Comparison of ENCODE assay signal across 8 mouse cellular contexts in the genomic region with DNA sequence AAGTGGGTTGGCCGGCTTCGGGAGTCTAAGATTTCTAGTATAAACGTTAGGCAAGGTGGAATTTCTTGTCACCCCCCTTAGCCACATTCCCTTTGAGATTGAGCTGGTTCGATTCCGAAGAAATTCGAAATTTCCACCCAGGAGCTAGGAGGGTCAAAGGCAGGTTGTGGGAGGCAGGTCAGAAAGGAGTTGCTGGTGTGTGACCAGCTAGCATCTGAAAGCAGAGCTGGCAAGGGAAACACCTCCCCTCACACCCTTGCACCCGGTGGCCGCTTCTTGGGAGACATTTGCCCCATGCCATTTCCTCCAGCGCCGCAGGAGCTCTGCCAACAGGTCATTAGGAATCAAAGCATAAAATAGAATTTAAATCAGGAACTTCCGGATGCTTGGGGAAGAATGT. TPM values are rescaled to one million over a fixed set of nuclear protein-coding genes. Genes with fewer than 3 reads are reported as not detected.
DNase-seq lines count a peak whose midpoint lies in the region; ATAC-seq lines count a peak whose summit lies in the region.

No protein-coding gene starts in this region.

- no peak for ATAC-seq in neural tube, embryonic 14.5 days (ENCODE audit: low read depth)

- peak; percentile 41 for DNase-seq in embryo, embryonic 11 days
- no peak for DNase-seq in embryo, embryonic 10.5 days (ENCODE audit: low spot score)
- peak; percentile 15 for DNase-seq in urinary bladder, postnatal 14 days (ENCODE audit: low spot score)
- no peak for DNase-seq in urinary bladder, postnatal 4 days (ENCODE audit: low spot score in 2 of 2)
- DNase-seq in kidney, postnatal 4 days = peak; percentile 59 to 70
- DNase-seq in adipocyte (ENCODE audit: low spot score) = no peak
- DNase-seq in urinary bladder, postnatal 36 days (ENCODE audit: low spot score in 2 of 2) = no peak

- H3K9ac ChIP-seq in neural tube, embryonic 14.5 days (replicated peaks; ENCODE audit: low read depth, low read length) = peak overlapping the region; percentile 83; the same call in 1 of the 2 replicates

- peaks cover 3% of the 10 kb centered on the region; the same call in 1 of the 2 replicates for H3K4me1 ChIP-seq in neural tube, embryonic 14.5 days (ENCODE audit: control insufficient read depth, insufficient read depth, low read length)

- H3K9me3 ChIP-seq in neural tube, embryonic 14.5 days (ENCODE audit: control insufficient read depth, low read length) = no peaks in the 10 kb centered on the region

- WGBS in neural tube, embryonic 14.5 days = 2% methylated on average over 11 of the region's 11 CpGs

- no peak overlapping the region for H3K27ac ChIP-seq in neural tube, embryonic 14.5 days (ENCODE audit: low read depth, low read length)

- peak overlapping the region; percentile 84 for H3K4me3 ChIP-seq in neural tube, embryonic 14.5 days (ENCODE audit: low read depth, low read length)

- H3K36me3 ChIP-seq in neural tube, embryonic 14.5 days (ENCODE audit: control insufficient read depth, insufficient read depth, low read length) = no peaks in the 10 kb centered on the region

- no peaks in the 10 kb centered on the region for H3K27me3 ChIP-seq in neural tube, embryonic 14.5 days (ENCODE audit: control insufficient read depth, insufficient read depth, low read length)

- H3K4me2 ChIP-seq in neural tube, embryonic 14.5 days (ENCODE audit: low read depth, low read length) = peak overlapping the region; percentile 98

RNA-seq across cellular contexts. Expression of a gene that starts 2.5 kb away (rescaled TPM):
- polyA plus RNA-seq in neural tube, embryonic 14.5 days (2014; fragmentation: Nextera tagmentation; extraction: Ambion mirVana) = 36.7 and 39.8 TPM in 2 replicates

Comparison
In these comparisons a context has a peak if more than half of its experiments do, and no peak if none do; other contexts are left out.
1. DNase-seq: peak in embryo, embryonic 11 days (single experiment), urinary bladder, postnatal 14 days (single experiment) and kidney, postnatal 4 days (2 of 2); none in embryo, embryonic 10.5 days (single experiment), urinary bladder, postnatal 4 days (0 of 2), adipocyte (single experiment) and urinary bladder, postnatal 36 days (0 of 2).